Mouse (Mus musculus) layer of hippocampus, postnatal 36 days (tissue): ENCODE measurements at regions not wholly inside any gene's neighbourhood (a gene's known extent, or its start where the extent isn't known, plus 50 kb on each side); places are given as distances from the start of the nearest gene placed in this dataset.

ENCODE experiments used
- DNase-seq, 2 experiments: peaks; one replicate each; pipeline ENCODE4 v3.0.0; 2022

- no peak for DNase-seq
Measured at GRCm38 (mm10) chr4:12627158-12627871, 455.5 kb upstream of the Fam92a start.

DNA sequence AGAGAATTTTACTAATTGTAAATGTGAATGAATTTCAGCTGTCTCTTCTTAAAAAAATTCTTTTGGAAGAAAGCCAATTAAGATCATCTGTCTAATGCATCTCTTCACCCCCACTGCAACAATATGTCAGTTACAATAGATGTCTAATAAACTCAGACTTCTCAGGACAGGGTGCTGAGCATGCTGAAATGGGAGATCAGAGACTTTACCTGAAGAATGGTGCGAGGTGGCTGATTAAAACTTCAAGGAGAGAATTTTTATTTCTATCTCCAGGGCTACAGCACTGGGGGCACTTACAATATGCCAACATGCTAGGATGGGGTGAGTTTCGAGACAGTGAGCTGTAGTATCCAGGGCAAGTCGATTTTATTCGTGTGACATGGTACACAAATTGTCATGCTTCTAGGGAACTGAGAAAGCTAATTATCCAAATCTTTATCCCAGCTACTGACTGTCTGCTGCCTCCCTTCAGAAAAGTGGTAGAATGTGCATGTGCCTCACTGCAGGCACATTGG, 449.0 kb upstream of the Fam92a start:
- DNase-seq = no peak

DNA sequence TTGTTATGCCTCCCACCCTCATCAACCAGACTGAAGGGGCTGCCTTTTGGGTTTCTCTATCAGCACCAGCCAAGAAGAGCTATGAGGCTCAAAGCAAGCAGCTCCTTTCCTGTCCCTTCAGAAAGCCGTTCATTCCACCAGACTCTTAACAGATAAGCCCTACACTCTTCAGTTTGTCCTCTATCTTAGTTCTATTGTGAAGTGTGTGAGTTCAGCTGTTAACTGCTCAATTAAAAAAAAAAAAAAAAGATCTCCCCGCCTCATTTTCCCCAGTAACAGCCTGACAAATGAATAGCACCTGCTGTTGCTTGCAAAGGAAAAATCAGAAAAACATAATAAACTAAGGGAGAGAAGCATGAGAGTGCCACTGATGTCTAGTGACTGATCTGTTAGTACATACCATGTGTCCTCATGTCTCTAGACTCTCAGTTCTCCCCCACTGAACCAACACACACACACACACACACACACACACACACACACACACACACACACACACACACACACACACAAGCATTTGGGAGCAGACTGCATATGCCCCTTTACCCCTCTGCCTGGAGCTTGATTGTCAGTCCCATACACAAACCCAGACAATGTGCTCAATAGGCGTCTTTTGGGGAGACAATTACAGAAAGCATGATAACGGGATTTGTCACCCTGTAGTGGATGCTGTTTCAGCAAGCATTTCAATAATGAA, 448.4 kb upstream of the Fam92a start:
- DNase-seq = no peak

DNA sequence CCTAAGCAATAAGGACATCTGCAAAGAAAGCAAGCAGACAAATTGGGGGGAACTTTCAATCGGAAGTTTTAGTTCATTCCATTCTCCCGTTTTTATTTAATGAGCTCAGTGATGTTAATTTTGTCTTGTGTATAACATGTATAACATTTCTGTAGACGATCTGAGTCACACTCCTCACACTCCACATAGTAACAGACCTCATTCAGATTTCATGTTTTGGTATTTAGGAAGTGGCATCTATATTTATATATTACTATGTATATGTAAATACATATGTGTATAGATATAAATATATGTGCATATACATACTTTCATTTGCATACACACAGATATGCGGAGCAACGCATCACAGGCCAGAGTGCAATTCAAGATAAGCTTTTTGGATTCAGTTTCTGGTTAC, 444.9 kb upstream of the Fam92a start:
- no peak for DNase-seq

- no peak for DNase-seq
Measured at GRCm38 (mm10) chr4:12611511-12611910, 439.7 kb upstream of the Fam92a start.

GRCm38 (mm10) chr4:12601165-12601919, 429.5 kb upstream of the Fam92a start:
- DNase-seq = no peak

DNA sequence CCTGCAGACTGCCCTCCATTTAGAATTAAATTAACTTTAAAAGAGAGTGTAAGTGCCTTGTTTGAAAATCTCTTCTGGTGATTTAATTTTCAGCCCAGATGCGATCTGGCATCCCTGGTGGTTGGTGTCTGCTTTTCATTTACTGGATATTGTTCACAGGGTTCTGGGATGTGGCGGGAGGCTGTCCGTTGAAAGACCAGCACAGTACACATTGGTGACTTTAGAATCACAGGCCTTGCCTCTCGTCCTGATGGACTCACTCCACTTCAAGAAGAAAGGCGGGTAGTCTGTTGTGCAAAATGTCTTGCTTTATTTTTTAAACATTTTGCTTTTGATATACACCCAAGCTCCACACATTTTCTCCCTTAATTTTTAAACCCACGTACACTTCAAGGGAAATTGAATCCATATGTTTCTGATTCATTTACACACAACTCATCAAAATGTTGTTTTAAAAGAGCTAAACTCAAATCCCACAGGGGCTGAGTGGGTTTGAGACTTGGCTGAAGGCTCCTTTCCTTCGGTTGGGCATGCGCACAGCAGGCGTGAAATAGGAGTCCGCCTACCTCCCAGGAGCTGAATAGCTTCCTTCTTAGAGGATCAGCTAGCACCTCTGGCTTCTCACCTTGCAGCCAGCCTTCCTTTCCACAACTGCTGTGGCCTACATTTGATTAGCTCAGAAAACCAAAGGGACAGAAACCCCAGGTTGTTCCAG, 424.1 kb upstream of the Fam92a start:
- DNase-seq = peak in 1 of 2 experiments; percentile 24

DNA sequence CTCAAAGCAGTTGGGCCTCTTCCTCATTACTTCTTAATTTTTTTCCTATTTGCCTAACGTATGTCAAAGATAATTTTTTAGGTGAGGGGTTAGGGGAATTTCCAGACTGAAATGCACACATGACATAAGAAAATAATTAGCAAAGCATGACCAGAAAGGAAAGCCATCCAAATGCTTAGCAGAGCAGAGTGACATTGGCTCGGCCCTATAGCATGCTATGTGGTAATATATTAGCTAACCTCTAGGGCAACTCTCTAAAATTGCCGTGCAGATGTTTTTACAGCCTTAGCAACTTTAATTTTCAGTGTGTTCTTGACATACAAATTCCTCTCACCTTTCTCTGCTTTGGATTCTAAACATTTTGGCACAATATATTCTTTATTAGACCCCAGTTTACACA, 421.2 kb upstream of the Fam92a start:
- no peak for DNase-seq

DNA sequence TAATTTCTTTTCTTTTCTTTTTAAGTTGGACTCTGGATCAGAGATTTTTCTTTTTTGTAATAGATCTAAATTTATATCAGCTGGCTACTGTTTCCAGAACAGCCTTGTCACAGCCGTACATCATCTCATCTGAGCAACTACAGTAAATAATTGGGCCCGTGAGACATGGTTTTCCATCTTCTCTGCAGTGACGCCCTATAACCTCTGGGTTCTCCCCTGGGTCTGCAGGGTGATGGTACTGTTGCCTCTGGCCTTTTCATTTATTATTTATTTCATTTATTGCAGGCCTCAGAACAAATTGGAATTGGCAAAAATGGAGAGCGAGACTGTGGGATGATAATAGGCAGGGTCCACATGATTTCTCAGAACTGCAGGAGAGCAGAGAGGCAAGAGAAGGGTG, 406.3 kb upstream of the Fam92a start:
- DNase-seq = no peak

GRCm38 (mm10) chr4:12571881-12572280, 400.1 kb upstream of the Fam92a start:
- DNase-seq = no peak

- DNase-seq = peak in 1 of 2 experiments; percentile 5
Measured at GRCm38 (mm10) chr4:12570689-12571088, 398.9 kb upstream of the Fam92a start.

- no peak for DNase-seq
Measured at GRCm38 (mm10) chr4:12567643-12568042, 395.8 kb upstream of the Fam92a start.

DNA sequence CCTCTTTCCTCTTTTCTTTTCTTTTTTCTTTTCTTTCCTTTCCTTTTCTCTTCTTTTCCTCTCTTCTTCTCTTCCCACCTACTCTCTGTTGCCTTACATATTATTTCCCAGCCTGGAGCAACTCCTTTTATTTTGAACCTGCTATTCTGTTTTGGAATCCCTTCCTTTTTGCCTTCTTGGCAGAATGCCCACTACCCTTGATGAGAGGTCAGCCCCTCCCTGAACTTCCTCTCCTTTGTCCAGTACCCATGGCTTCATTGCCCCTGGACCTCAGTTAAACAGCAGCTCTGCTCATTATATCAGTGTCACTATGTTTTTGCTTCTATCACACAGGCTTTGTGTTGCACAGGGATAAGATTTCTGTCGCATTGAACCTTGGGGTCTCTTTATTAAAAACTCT, 391.2 kb upstream of the Fam92a start:
- DNase-seq = no peak

DNA sequence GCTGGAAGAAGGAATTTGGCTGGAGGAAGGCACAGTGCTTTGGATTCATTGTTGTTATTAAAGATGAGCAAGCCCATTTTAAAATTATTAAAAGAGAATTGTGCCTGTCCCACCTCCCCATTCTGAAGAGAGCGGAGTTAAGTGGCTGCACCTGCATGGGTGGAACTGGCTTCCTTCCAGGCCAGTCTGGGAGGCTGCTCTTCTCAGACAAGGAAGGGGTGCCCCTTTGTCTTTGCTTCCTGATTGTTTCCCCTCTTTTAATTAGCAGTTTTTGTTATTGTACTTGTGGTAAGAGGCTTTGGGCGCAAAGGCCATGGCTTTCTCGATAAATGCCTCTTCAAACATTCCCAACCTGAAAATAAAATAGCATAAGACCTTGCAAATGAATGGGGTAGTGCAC, 388.7 kb upstream of the Fam92a start:
- no peak for DNase-seq

- no peak for DNase-seq
Measured at GRCm38 (mm10) chr4:12560015-12560414, 388.2 kb upstream of the Fam92a start.

- DNase-seq = no peak
Measured at GRCm38 (mm10) chr4:12557105-12557504, 385.3 kb upstream of the Fam92a start.

DNA sequence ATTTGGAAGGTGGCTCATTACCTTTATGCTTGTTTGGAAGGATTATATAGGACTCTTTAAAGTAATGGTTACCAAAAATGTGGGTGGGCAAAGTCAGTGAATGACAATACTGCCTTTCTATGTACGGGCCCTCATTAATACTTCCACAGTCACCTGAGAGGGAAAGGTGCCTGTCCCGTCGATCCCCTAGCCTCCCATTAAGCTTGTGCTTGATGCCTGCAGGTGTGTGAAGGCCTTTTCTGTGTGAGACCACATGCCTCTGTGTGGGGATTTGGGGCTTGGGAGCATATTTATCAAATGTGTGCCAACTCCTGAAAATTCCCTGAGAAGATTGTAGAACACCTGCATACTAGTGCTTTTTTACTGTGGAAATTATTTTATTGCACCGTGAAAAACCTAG, 377.4 kb upstream of the Fam92a start:
- no peak for DNase-seq

DNA sequence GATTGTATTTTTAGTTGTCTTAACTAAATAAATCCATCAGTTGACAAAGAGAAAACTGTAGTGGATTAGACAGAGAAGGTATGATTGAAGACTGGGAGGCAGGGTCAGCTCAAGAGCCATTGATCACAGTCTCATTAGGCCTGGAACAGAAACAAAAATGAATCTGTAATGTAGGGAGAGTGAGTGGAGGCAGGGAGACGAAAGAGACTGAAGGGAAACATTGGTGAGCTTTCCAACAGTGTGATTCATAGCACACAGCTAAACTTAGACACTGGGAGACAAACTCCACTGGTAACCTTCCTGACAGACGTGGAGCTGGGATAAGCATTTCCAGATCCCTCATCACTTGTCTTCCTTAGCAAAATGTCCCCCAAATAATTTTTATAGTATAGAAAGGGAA, 372.1 kb upstream of the Fam92a start:
- no peak for DNase-seq

- no peak for DNase-seq
Measured at GRCm38 (mm10) chr4:12541508-12541907, 369.7 kb upstream of the Fam92a start.

DNA sequence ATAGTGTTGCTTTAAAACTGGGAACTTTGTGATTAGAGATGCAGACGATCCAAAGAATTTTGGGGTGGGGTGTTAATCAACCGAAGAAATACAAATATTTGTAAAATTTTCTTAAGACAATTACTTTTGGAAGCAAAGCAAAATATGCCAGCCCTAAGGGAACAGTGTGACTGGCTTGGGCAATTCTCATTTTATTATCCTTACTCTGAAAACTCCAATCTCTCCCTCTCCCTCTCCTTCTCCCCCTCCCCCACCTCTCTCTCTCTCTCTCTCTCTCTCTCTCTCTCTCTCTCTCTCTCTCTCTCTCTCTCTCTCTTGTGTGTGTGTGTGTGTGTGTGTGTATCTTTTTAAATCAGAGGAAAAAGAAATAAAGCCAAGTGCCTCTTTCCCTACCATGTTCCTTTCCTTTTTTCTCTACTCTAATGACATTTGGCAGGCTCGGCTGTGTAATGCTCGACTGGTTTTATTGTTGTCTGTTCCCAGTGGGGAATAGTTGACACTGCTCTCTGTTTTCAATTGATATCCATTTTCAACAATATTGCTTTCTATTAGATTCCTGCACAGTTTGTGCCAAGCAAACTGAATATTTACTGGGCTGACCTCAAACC, 367.5 kb upstream of the Fam92a start:
- DNase-seq = no peak

DNA sequence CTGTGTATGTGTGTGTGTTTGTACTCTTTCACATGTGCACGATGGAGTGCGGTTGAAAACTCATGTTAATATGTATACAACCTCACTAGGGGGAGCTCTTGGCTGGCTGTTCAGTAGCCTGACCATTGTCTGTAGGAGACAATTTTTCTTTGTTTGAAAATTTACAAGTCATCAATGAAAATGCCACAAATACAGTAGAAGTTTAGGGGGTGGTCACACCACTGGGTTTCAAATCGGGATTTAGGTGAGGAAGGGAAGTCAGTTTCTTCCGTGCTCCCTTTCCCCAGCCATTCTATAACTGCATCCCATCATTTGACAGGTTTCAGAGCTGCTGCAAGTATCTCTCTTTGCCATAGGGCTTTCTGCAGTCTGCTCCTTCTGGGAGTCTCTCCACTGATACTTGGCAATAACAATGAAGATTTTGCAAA, 366.9 kb upstream of the Fam92a start:
- peak; percentile 21 to 37 for DNase-seq

DNA sequence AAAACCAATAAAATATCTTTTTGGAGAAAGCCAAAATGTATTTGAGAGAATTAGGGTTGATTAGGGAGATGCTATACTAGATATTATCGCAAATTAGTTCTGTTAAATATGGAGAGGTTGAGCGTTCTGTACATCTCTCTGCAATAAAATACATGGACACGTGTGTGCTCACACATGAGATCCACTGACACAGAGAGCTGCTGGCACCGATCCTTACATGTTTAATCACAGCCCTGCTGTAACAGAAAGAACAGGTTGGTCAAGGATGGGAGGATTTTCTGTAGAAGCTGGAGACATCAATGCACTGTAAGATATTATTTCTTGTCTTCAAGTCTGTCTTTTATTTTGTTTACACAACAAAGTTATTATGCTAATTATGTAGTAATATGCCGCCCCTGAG, 366.2 kb upstream of the Fam92a start:
- DNase-seq = no peak
